Mouse (Mus musculus) megakaryocyte, embryonic 14.5 days (primary cell): ENCODE data around the gene Prdx6. TPM values are rescaled to one million over a fixed set of nuclear protein-coding genes. Genes with fewer than 3 reads are reported as not detected.

ENCODE experiments used
- H3K27me3 ChIP-seq: replicated peaks from 2 replicates; pipeline ENCODE3; 2012; ENCODE audit warnings: inconsistent platforms
- H3K36me3 ChIP-seq: replicated peaks from 2 replicates; pipeline ENCODE3; 2012; ENCODE audit warnings: low read length, inconsistent platforms, mixed read lengths
- H3K4me1 ChIP-seq: 2 replicates; pipeline ENCODE4 v1.6.1; 2012; ENCODE audit warnings: inconsistent platforms
- H3K4me3 ChIP-seq: replicated peaks from 2 replicates; pipeline ENCODE3; 2012; ENCODE audit warnings: moderate library complexity, mild to moderate bottlenecking, inconsistent platforms
- H3K9me3 ChIP-seq: 2 replicates; pipeline ENCODE4 v1.6.1; 2012; ENCODE audit warnings: inconsistent platforms
- FLI1 ChIP-seq: IDR thresholded peaks from 2 replicates; pipeline ENCODE4 v1.6.1; 2012; ENCODE audit warnings: low read length, inconsistent platforms, mixed read lengths
- GATA1 ChIP-seq: IDR thresholded peaks from 3 replicates; pipeline ENCODE4 v1.6.1; 2012; ENCODE audit warnings: mixed read lengths, low read length, inconsistent platforms, borderline replicate concordance
- polyA plus RNA-seq: library from polyadenylated mRNA; stranded (reverse); fragments of >175 nt; gene quantifications from 2 replicates; pipeline ENCODE4 v1.2.3, GENCODE M21; 2012; ENCODE audit warnings: low replicate concordance; ENCODE audit not compliant: insufficient read depth

Prdx6 gene
- 22.2 and 25.0 TPM in 2 replicates for polyA plus RNA-seq

GRCm38 (mm10) chr1:161250604-161251416, at the start of gene Prdx6:
Prdx6 (minus strand) TSS chr1:161251219.
- Histone ChIP-seq H3K4me3 (peak within 1 kb of the TSS; percentile 99), H3K9me3 (no peaks in the 10 kb centered on the region), H3K4me1 (peaks cover 91% of the 10 kb centered on the region), H3K36me3 (peaks cover 36% of the 10 kb centered on the region), H3K27me3 (no peaks in the 10 kb centered on the region)
- no peak for TF ChIP-seq GATA1
- TF ChIP-seq FLI1: no peak

DNA sequence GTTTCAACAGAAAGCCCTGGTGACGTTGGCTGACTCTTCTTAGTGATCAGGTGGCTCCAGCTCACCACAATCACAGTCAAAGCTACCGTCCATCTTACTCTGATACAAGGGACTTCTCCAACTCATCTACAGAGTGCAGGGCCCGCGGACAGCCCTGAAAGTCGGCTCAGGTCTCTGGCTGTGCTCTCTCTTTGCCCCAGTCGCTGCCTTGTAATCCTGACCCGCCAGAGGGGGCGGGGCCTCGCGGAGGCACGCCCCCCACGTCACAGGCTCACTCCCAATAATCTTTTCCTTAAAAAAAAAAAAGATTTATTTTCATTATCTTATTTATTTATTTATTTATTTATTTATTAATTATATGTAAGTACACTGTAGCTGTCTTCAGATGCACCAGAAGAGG, 37.2 kb upstream of the Prdx6 start:
- Histone ChIP-seq H3K4me3 (no peak overlapping the region), H3K4me1 (peaks cover 19% of the 10 kb centered on the region), H3K36me3 (no peaks in the 10 kb centered on the region), H3K9me3 (peaks cover 26% of the 10 kb centered on the region), H3K27me3 (peaks cover 5% of the 10 kb centered on the region)
- TF ChIP-seq FLI1: no peak

- peaks cover 23% of the 10 kb centered on the region for H3K4me1 ChIP-seq
- TF ChIP-seq FLI1: no peak
- no peak for TF ChIP-seq GATA1
- H3K9me3 ChIP-seq: peaks cover 23% of the 10 kb centered on the region
- H3K27me3 ChIP-seq: peaks cover 5% of the 10 kb centered on the region
- H3K36me3 ChIP-seq: no peaks in the 10 kb centered on the region
- H3K4me3 ChIP-seq: peak overlapping the region; percentile 85
Measured at GRCm38 (mm10) chr1:161286726-161287310, 35.8 kb upstream of the Prdx6 start.

- Histone ChIP-seq H3K9me3 (peaks cover 3% of the 10 kb centered on the region; the same call in 1 of the 2 replicates), H3K36me3 (no peaks in the 10 kb centered on the region), H3K27me3 (peaks cover 1% of the 10 kb centered on the region), H3K4me1 (peaks cover 43% of the 10 kb centered on the region), H3K4me3 (peak overlapping the region; percentile 46)
- TF ChIP-seq GATA1 (no peak), FLI1 (no peak)
Measured at GRCm38 (mm10) chr1:161281054-161281688, 30.2 kb upstream of the Prdx6 start.

GRCm38 (mm10) chr1:161279244-161279908, 28.4 kb upstream of the Prdx6 start:
- peaks cover 4% of the 10 kb centered on the region for H3K36me3 ChIP-seq
- peaks cover 1% of the 10 kb centered on the region for H3K27me3 ChIP-seq

DNA sequence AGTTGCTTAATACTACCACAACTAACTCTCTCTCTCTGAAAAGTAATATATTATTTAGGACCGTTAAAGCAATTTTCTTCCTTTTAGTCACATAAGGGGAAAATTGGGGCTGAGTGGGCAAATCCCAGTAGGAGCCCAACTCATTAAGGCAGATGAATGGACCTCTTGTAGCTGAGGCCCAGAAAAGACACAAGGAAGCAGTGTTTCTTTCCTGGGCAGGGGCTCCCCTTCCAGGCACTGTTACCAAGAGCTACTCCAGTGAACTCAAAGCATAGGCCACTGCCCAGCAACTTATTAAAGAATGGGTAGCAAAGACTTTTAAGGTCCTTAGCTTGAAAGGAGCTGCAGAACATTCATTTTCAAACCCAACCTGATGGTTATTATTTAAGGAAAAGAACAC, 22.5 kb upstream of the Prdx6 start:
- Histone ChIP-seq H3K4me3 (no peak overlapping the region), H3K9me3 (peaks cover 10% of the 10 kb centered on the region), H3K4me1 (peaks cover 51% of the 10 kb centered on the region), H3K36me3 (peaks cover 4% of the 10 kb centered on the region), H3K27me3 (no peaks in the 10 kb centered on the region)
- TF ChIP-seq FLI1 (no peak), GATA1 (no peak)

More at GRCm38 (mm10) chr1:161279244-161279908, 28.4 kb upstream of the Prdx6 start:
- Histone ChIP-seq H3K4me3 (no peak overlapping the region), H3K9me3 (peaks cover 10% of the 10 kb centered on the region), H3K4me1 (peaks cover 42% of the 10 kb centered on the region)
- TF ChIP-seq GATA1 (no peak), FLI1 (no peak)

- H3K9me3 ChIP-seq: peaks cover 9% of the 10 kb centered on the region
Measured at GRCm38 (mm10) chr1:161271461-161271810, 20.4 kb upstream of the Prdx6 start.

DNA sequence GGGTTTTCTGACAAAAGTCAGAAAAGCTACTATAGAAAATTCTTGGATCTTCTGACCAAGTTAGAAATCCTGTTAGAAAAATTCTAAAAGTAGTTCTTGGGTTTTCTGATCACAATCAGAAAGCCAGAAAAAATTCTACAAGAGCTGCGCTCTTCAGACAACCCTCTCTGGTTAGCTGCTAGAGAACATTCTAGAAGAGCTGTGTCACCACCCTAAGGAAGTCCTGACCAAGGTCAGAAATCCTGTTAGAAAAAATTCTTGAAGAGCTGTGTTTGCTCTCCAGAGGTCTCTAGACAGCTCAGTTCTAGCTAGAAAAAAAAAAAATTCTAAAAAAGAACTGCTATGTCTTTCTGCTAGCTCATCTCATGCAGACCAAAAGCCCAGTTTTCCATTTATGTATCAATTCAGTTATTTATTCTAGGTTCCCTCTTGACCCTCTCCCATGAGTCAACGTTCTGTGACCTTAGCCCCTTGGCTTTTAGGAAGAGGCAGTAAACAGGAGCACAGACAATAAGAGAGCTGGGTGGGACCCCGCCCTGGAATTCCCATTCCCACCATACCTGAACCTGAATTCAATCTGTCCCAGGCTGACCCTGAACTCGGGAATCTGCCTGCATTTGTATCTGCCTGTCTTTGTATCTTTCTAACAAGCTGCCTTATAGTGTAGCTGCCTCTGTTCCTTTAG, 19.9 kb upstream of the Prdx6 start:
- Histone ChIP-seq H3K9me3 (peaks cover 6% of the 10 kb centered on the region), H3K4me3 (no peak overlapping the region), H3K27me3 (no peaks in the 10 kb centered on the region), H3K36me3 (peaks cover 4% of the 10 kb centered on the region), H3K4me1 (peaks cover 57% of the 10 kb centered on the region)
- TF ChIP-seq FLI1 (no peak), GATA1 (no peak)

More at GRCm38 (mm10) chr1:161271461-161271810, 20.4 kb upstream of the Prdx6 start:
- peaks cover 4% of the 10 kb centered on the region for H3K36me3 ChIP-seq
- H3K4me1 ChIP-seq: peaks cover 57% of the 10 kb centered on the region
- H3K4me3 ChIP-seq: peak overlapping the region; percentile 53
- H3K27me3 ChIP-seq: no peaks in the 10 kb centered on the region
- TF ChIP-seq FLI1 (no peak), GATA1 (no peak)

- H3K4me3 ChIP-seq: peak overlapping the region; percentile 70
- no peaks in the 10 kb centered on the region for H3K36me3 ChIP-seq
- H3K27me3 ChIP-seq: no peaks in the 10 kb centered on the region
- no peaks in the 10 kb centered on the region for H3K9me3 ChIP-seq
- TF ChIP-seq GATA1: peak; percentile 71; the same call in 2 of the 3 replicates
- no peak for TF ChIP-seq FLI1
- peaks cover 51% of the 10 kb centered on the region for H3K4me1 ChIP-seq
Measured at GRCm38 (mm10) chr1:161269346-161269745, 18.3 kb upstream of the Prdx6 start.
